Mouse (Mus musculus) liver, embryonic 11.5 days (tissue): ENCODE measurements around the gene Kcnk10. TPM values are rescaled to one million over a fixed set of nuclear protein-coding genes. Genes with fewer than 3 reads are reported as not detected.

Experiments used
- ATAC-seq: fragments of 200-750 bp; cut with Nextera tagmentation; replicated peaks from 2 replicates; pipeline ENCODE4 v1.8.0; 2017; ENCODE audit warnings: moderate number of reproducible peaks, mild to moderate bottlenecking, moderate TSS enrichment, moderate library complexity; ENCODE audit not compliant: low FRiP score
- DNase-seq: peaks from one replicate; pipeline ENCODE4 v3.0.0-alpha.2; 2017; ENCODE audit warnings: low spot score
- H3K27ac ChIP-seq: fragments of 300-500 bp; sonication (generic); 2 replicates; pipeline ENCODE4 v1.5.1; 2014; ENCODE audit warnings: mild to moderate bottlenecking, low read depth, low read length, control low read depth
- H3K27me3 ChIP-seq: fragments of 300-500 bp; sonication (generic); replicated peaks from 2 replicates; pipeline ENCODE4 v1.6.1; 2014; ENCODE audit warnings: low read length, mixed read lengths; ENCODE audit not compliant: control insufficient read depth, insufficient read depth
- H3K36me3 ChIP-seq: fragments of 300-500 bp; sonication (generic); 2 replicates; pipeline ENCODE4 v1.6.1; 2014; ENCODE audit warnings: mild to moderate bottlenecking, low read length, moderate library complexity, mixed read lengths; ENCODE audit not compliant: control insufficient read depth, insufficient read depth
- H3K4me1 ChIP-seq: fragments of 300-500 bp; sonication (generic); replicated peaks from 2 replicates; pipeline ENCODE4 v1.6.1; 2014; ENCODE audit warnings: low read length, mixed read lengths; ENCODE audit not compliant: control insufficient read depth, insufficient read depth
- H3K4me2 ChIP-seq: fragments of 300-500 bp; sonication (generic); 2 replicates; pipeline ENCODE4 v1.6.1; 2014; ENCODE audit warnings: mild to moderate bottlenecking, control low read depth, moderate library complexity
- H3K4me3 ChIP-seq: fragments of 300-500 bp; sonication (generic); 2 replicates; pipeline ENCODE4 v1.5.1; 2014; ENCODE audit warnings: low read depth, low read length, control low read depth
- H3K9ac ChIP-seq: fragments of 300-500 bp; sonication (generic); 2 replicates; pipeline ENCODE4 v1.6.1; 2014; ENCODE audit warnings: low read depth, low read length, control low read depth
- H3K9me3 ChIP-seq: fragments of 300-500 bp; sonication (generic); 2 replicates; pipeline ENCODE4 v1.6.1; 2016; ENCODE audit warnings: low read length, inconsistent platforms, mixed read lengths; ENCODE audit not compliant: control insufficient read depth
- WGBS: fragments of 180-500 bp; shearing (Covaris S2); extraction: QIAGEN DNeasy Blood & Tissue Kit; methylation state at CpG from one replicate; pipeline ENCODE4 v1.1.7; 2014; 5-methylcytosine and 5-hydroxymethylcytosine counted together
- polyA plus RNA-seq: library from polyadenylated mRNA; unstranded; fragments of >200 nt; fragmentation: Nextera tagmentation; extraction: Ambion mirVana; gene quantifications from 2 replicates; pipeline ENCODE4 v1.2.1, GENCODE M21; 2014

Gene Kcnk10
- polyA plus RNA-seq, 1 experiment from 2014 or later = 0.26 TPM

- H3K9me3 ChIP-seq = no peaks in the 10 kb centered on the region
- H3K27me3 ChIP-seq = no peaks in the 10 kb centered on the region
- H3K4me1 ChIP-seq = no peaks in the 10 kb centered on the region
- no peak overlapping the region for H3K9ac ChIP-seq
- WGBS = 83% methylated on average over 5 of the region's 5 CpGs
- H3K27ac ChIP-seq = no peak overlapping the region
- no peak for DNase-seq
- no peak for ATAC-seq
- H3K4me2 ChIP-seq = no peak overlapping the region
- no peak overlapping the region for H3K4me3 ChIP-seq
- no peaks in the 10 kb centered on the region for H3K36me3 ChIP-seq
These were observed 147.4 kb downstream of the Kcnk10 start for GRCm38 (mm10) chr12:98430683-98431082.

- no peaks in the 10 kb centered on the region for H3K9me3 ChIP-seq
- no peak for ATAC-seq
- WGBS = 73% methylated on average over 7 of the region's 7 CpGs
These were observed 156.8 kb downstream of the Kcnk10 start for GRCm38 (mm10) chr12:98421340-98421739.

GRCm38 (mm10) chr12:98419849-98420248, 158.3 kb downstream of the Kcnk10 start:
- Histone ChIP-seq H3K27me3 (no peaks in the 10 kb centered on the region), H3K4me1 (no peaks in the 10 kb centered on the region), H3K4me2 (no peak overlapping the region), H3K4me3 (no peak overlapping the region), H3K36me3 (no peaks in the 10 kb centered on the region), H3K9me3 (no peaks in the 10 kb centered on the region), H3K9ac (no peak overlapping the region), H3K27ac (no peak overlapping the region)
- DNase-seq = no peak
- ATAC-seq = no peak
- WGBS = 82% methylated on average over 6 of the region's 6 CpGs

More at GRCm38 (mm10) chr12:98421340-98421739, 156.8 kb downstream of the Kcnk10 start:
- H3K27me3 ChIP-seq = no peaks in the 10 kb centered on the region
- H3K36me3 ChIP-seq = no peaks in the 10 kb centered on the region
- no peak overlapping the region for H3K4me3 ChIP-seq
- no peak overlapping the region for H3K4me2 ChIP-seq
- no peaks in the 10 kb centered on the region for H3K4me1 ChIP-seq
- no peak overlapping the region for H3K27ac ChIP-seq
- no peak overlapping the region for H3K9ac ChIP-seq
- no peak for DNase-seq

GRCm38 (mm10) chr12:98409580-98409979, 168.5 kb downstream of the Kcnk10 start:
- no peak overlapping the region for H3K9ac ChIP-seq
- H3K4me2 ChIP-seq = no peak overlapping the region
- H3K4me1 ChIP-seq = no peaks in the 10 kb centered on the region
- ATAC-seq (no peak), DNase-seq (no peak)
- H3K4me3 ChIP-seq = no peak overlapping the region
- no peaks in the 10 kb centered on the region for H3K36me3 ChIP-seq
- no peak overlapping the region for H3K27ac ChIP-seq
- 64% methylated on average over 2 of the region's 2 CpGs for WGBS
- H3K9me3 ChIP-seq = no peaks in the 10 kb centered on the region
- H3K27me3 ChIP-seq = no peaks in the 10 kb centered on the region

GRCm38 (mm10) chr12:98406598-98406997, 171.5 kb downstream of the Kcnk10 start:
- Histone ChIP-seq H3K27ac (no peak overlapping the region), H3K9ac (no peak overlapping the region), H3K9me3 (no peaks in the 10 kb centered on the region), H3K27me3 (no peaks in the 10 kb centered on the region), H3K36me3 (no peaks in the 10 kb centered on the region), H3K4me2 (no peak overlapping the region), H3K4me3 (no peak overlapping the region), H3K4me1 (no peaks in the 10 kb centered on the region)
- no peak for DNase-seq
- WGBS = 68% methylated on average over 1 of the region's 1 CpGs
- no peak for ATAC-seq

GRCm38 (mm10) chr12:98406076-98406475, 172.0 kb downstream of the Kcnk10 start:
- H3K27ac ChIP-seq = no peak overlapping the region
- H3K4me2 ChIP-seq = no peak overlapping the region
- ATAC-seq (no peak), DNase-seq (no peak)
- H3K4me3 ChIP-seq = no peak overlapping the region
- 71% methylated on average over 4 of the region's 4 CpGs for WGBS
- H3K36me3 ChIP-seq = no peaks in the 10 kb centered on the region
- no peak overlapping the region for H3K9ac ChIP-seq
- H3K27me3 ChIP-seq = no peaks in the 10 kb centered on the region
- no peaks in the 10 kb centered on the region for H3K4me1 ChIP-seq
- no peaks in the 10 kb centered on the region for H3K9me3 ChIP-seq

- no peak overlapping the region for H3K4me3 ChIP-seq
- H3K4me1 ChIP-seq = no peaks in the 10 kb centered on the region
- H3K9me3 ChIP-seq = no peaks in the 10 kb centered on the region
- ATAC-seq (no peak), DNase-seq (no peak)
- no peak overlapping the region for H3K9ac ChIP-seq
- H3K4me2 ChIP-seq = no peak overlapping the region
- H3K27me3 ChIP-seq = no peaks in the 10 kb centered on the region
- no peak overlapping the region for H3K27ac ChIP-seq
- WGBS = 79% methylated on average over 4 of the region's 4 CpGs
- no peaks in the 10 kb centered on the region for H3K36me3 ChIP-seq
These were observed 181.5 kb downstream of the Kcnk10 start for GRCm38 (mm10) chr12:98396586-98396985.

GRCm38 (mm10) chr12:98394115-98394514, 184.0 kb downstream of the Kcnk10 start:
- no peak overlapping the region for H3K4me3 ChIP-seq
- no peak overlapping the region for H3K27ac ChIP-seq
- no peaks in the 10 kb centered on the region for H3K9me3 ChIP-seq
- no peaks in the 10 kb centered on the region for H3K27me3 ChIP-seq
- no peak overlapping the region for H3K9ac ChIP-seq
- WGBS = 74% methylated on average over 5 of the region's 5 CpGs
- H3K4me2 ChIP-seq = no peak overlapping the region
- H3K36me3 ChIP-seq = no peaks in the 10 kb centered on the region
- no peak for DNase-seq
- no peak for ATAC-seq
- no peaks in the 10 kb centered on the region for H3K4me1 ChIP-seq

GRCm38 (mm10) chr12:98391347-98391746, 186.8 kb downstream of the Kcnk10 start:
- Histone ChIP-seq H3K4me1 (no peaks in the 10 kb centered on the region), H3K27ac (no peak overlapping the region), H3K36me3 (no peaks in the 10 kb centered on the region), H3K9ac (no peak overlapping the region), H3K4me2 (no peak overlapping the region), H3K4me3 (no peak overlapping the region), H3K27me3 (no peaks in the 10 kb centered on the region), H3K9me3 (no peaks in the 10 kb centered on the region)
- no peak for ATAC-seq
- WGBS = 67% methylated on average over 5 of the region's 5 CpGs
- DNase-seq = no peak
